Mouse (Mus musculus) hindbrain, embryonic 14.5 days (tissue): ENCODE results near the gene Adgrg3. TPM values are rescaled to one million over a fixed set of nuclear protein-coding genes. Genes with fewer than 3 reads are reported as not detected.

Experiments
- ATAC-seq: fragments of 200-750 bp; cut with Nextera tagmentation; 2 replicates; pipeline ENCODE4 v1.8.0; 2017; ENCODE audit warnings: moderate number of reproducible peaks, mild to moderate bottlenecking, moderate TSS enrichment, moderate library complexity; ENCODE audit not compliant: low FRiP score
- DNase-seq: peaks from one replicate; pipeline ENCODE4 v3.0.0-alpha.2; 2015; ENCODE audit warnings: low spot score
- H3K27ac ChIP-seq: fragments of 300-500 bp; sonication (generic); 2 replicates; pipeline ENCODE4 v1.5.1; 2014; ENCODE audit warnings: mild to moderate bottlenecking, moderate library complexity
- H3K27me3 ChIP-seq: fragments of 300-500 bp; sonication (generic); 2 replicates; pipeline ENCODE4 v1.6.1; 2014; ENCODE audit warnings: mild to moderate bottlenecking, low read length, mixed read lengths; ENCODE audit not compliant: control insufficient read depth, insufficient read depth
- H3K36me3 ChIP-seq: fragments of 300-500 bp; sonication (generic); replicated peaks from 2 replicates; pipeline ENCODE4 v1.6.1; 2014; ENCODE audit not compliant: control insufficient read depth, insufficient read depth
- H3K4me1 ChIP-seq: fragments of 300-500 bp; sonication (generic); replicated peaks from 2 replicates; pipeline ENCODE4 v1.6.1; 2014; ENCODE audit warnings: antibody characterized with exemption, low read length, mixed read lengths; ENCODE audit not compliant: control insufficient read depth, insufficient read depth
- H3K4me2 ChIP-seq: fragments of 300-500 bp; sonication (generic); replicated peaks from 2 replicates; pipeline ENCODE4 v1.6.1; 2014; ENCODE audit warnings: mild to moderate bottlenecking, moderate library complexity
- H3K4me3 ChIP-seq: fragments of 300-500 bp; sonication (generic); replicated peaks from 2 replicates; pipeline ENCODE4 v1.5.1; 2014; ENCODE audit warnings: mild to moderate bottlenecking, low read length
- H3K9ac ChIP-seq: fragments of 300-500 bp; sonication (generic); 2 replicates; pipeline ENCODE4 v1.6.1; 2014
- H3K9me3 ChIP-seq: fragments of 300-500 bp; sonication (generic); 2 replicates; pipeline ENCODE4 v1.6.1; 2016; ENCODE audit warnings: low read length; ENCODE audit not compliant: control insufficient read depth
- WGBS: fragments of 180-500 bp; shearing (Covaris S2); extraction: QIAGEN DNeasy Blood & Tissue Kit; methylation state at CpG from one replicate; pipeline ENCODE4 v1.1.7; 2014; 5-methylcytosine and 5-hydroxymethylcytosine counted together
- polyA plus RNA-seq: library from polyadenylated mRNA; unstranded; fragments of >200 nt; fragmentation: Nextera tagmentation; extraction: Ambion mirVana; gene quantifications from 2 replicates; pipeline ENCODE4 v1.2.1, GENCODE M21; 2014

Adgrg3 gene
- polyA plus RNA-seq, 1 experiment from 2014 or later, result 1.2 TPM

- DNase-seq, result no peak
- H3K9ac ChIP-seq, result no peak overlapping the region
- H3K9me3 ChIP-seq, result no peaks in the 10 kb centered on the region
- H3K36me3 ChIP-seq, result no peaks in the 10 kb centered on the region
- H3K4me3 ChIP-seq, result no peak overlapping the region
- H3K4me1 ChIP-seq, result no peaks in the 10 kb centered on the region
- no peak overlapping the region for H3K27ac ChIP-seq
- no peak for ATAC-seq
- H3K27me3 ChIP-seq, result no peaks in the 10 kb centered on the region
- 67% methylated on average over 7 of the region's 7 CpGs for WGBS
- no peak overlapping the region for H3K4me2 ChIP-seq
Measured at GRCm38 (mm10) chr8:95037106-95037925, 19.8 kb downstream of the Adgrg3 start.

GRCm38 (mm10) chr8:95041883-95042784 lies 24.6 kb downstream of the Adgrg3 start:
- Histone ChIP-seq H3K4me2 (no peak overlapping the region), H3K27me3 (no peaks in the 10 kb centered on the region), H3K9me3 (no peaks in the 10 kb centered on the region), H3K27ac (no peak overlapping the region), H3K4me3 (no peak overlapping the region), H3K4me1 (0 out of 2 replicates have a peak, but pooled peaks cover 3% of the 10 kb centered on the region), H3K36me3 (no peaks in the 10 kb centered on the region), H3K9ac (no peak overlapping the region)
- ATAC-seq, result no peak
- WGBS, result 71% methylated on average over 6 of the region's 6 CpGs
- DNase-seq, result no peak

- no peaks in the 10 kb centered on the region for H3K9me3 ChIP-seq
- H3K27ac ChIP-seq, result no peak overlapping the region
- H3K9ac ChIP-seq, result no peak overlapping the region
- H3K4me3 ChIP-seq, result no peak overlapping the region
- H3K36me3 ChIP-seq, result no peaks in the 10 kb centered on the region
- no peak for ATAC-seq
- H3K27me3 ChIP-seq, result no peaks in the 10 kb centered on the region
- peaks cover 11% of the 10 kb centered on the region; the same call in 1 of the 2 replicates for H3K4me1 ChIP-seq
- DNase-seq, result no peak
- no peak overlapping the region for H3K4me2 ChIP-seq
- 54% methylated on average over 4 of the region's 4 CpGs for WGBS
Measured at GRCm38 (mm10) chr8:95044811-95045210, 27.3 kb downstream of the Adgrg3 start.

GRCm38 (mm10) chr8:95046982-95047381 lies 29.5 kb downstream of the Adgrg3 start:
- Histone ChIP-seq H3K27ac (no peak overlapping the region), H3K27me3 (no peaks in the 10 kb centered on the region), H3K9me3 (no peaks in the 10 kb centered on the region), H3K4me3 (no peak overlapping the region), H3K9ac (no peak overlapping the region), H3K36me3 (no peaks in the 10 kb centered on the region), H3K4me2 (no peak overlapping the region), H3K4me1 (peaks cover 11% of the 10 kb centered on the region; the same call in 1 of the 2 replicates)
- 80% methylated on average over 3 of the region's 3 CpGs for WGBS
- DNase-seq, result no peak
- no peak for ATAC-seq

- peaks cover 11% of the 10 kb centered on the region; the same call in 1 of the 2 replicates for H3K4me1 ChIP-seq
- H3K9ac ChIP-seq, result no peak overlapping the region
- whole genome bisulfite sequencing, result 66% methylated on average over 6 of the region's 6 CpGs
- no peak overlapping the region for H3K4me2 ChIP-seq
- H3K4me3 ChIP-seq, result no peak overlapping the region
- no peaks in the 10 kb centered on the region for H3K27me3 ChIP-seq
- ATAC-seq (no peak; the same call in 1 of the 2 replicates), DNase-seq (no peak)
- H3K36me3 ChIP-seq, result no peaks in the 10 kb centered on the region
- H3K27ac ChIP-seq, result no peak overlapping the region
- H3K9me3 ChIP-seq, result no peaks in the 10 kb centered on the region
Measured at GRCm38 (mm10) chr8:95047884-95048680, 30.6 kb downstream of the Adgrg3 start.

GRCm38 (mm10) chr8:95049636-95050035 lies 32.1 kb downstream of the Adgrg3 start:
- H3K9me3 ChIP-seq, result no peaks in the 10 kb centered on the region
- no peaks in the 10 kb centered on the region for H3K36me3 ChIP-seq
- peaks cover 11% of the 10 kb centered on the region; the same call in 1 of the 2 replicates for H3K4me1 ChIP-seq
- WGBS, result 83% methylated on average over 2 of the region's 2 CpGs
- H3K4me2 ChIP-seq, result no peak overlapping the region
- no peak for DNase-seq
- H3K27ac ChIP-seq, result no peak overlapping the region
- H3K27me3 ChIP-seq, result no peaks in the 10 kb centered on the region
- no peak overlapping the region for H3K4me3 ChIP-seq
- H3K9ac ChIP-seq, result no peak overlapping the region
- ATAC-seq, result no peak

- ATAC-seq (no peak), DNase-seq (no peak)
- H3K27ac ChIP-seq, result no peak overlapping the region
- H3K36me3 ChIP-seq, result no peaks in the 10 kb centered on the region
- no peaks in the 10 kb centered on the region for H3K4me1 ChIP-seq
- no peaks in the 10 kb centered on the region for H3K9me3 ChIP-seq
- 62% methylated on average over 6 of the region's 6 CpGs for WGBS
- no peak overlapping the region for H3K4me2 ChIP-seq
- no peak overlapping the region for H3K9ac ChIP-seq
- H3K27me3 ChIP-seq, result no peaks in the 10 kb centered on the region
- no peak overlapping the region for H3K4me3 ChIP-seq
Measured at GRCm38 (mm10) chr8:95054438-95054837, 36.9 kb downstream of the Adgrg3 start.

GRCm38 (mm10) chr8:95054927-95055510 lies 37.5 kb downstream of the Adgrg3 start, which contains the start of gene Drc7:
Drc7 (plus strand) TSS chr8:95055103.
- no peak within 1 kb of the TSS for H3K27ac ChIP-seq
- H3K9ac ChIP-seq, result no peak within 1 kb of the TSS
- H3K4me3 ChIP-seq, result no peak within 1 kb of the TSS
- H3K4me1 ChIP-seq, result no peaks in the 10 kb centered on the region
- H3K9me3 ChIP-seq, result no peaks in the 10 kb centered on the region
- DNase-seq (peak; percentile 40), ATAC-seq (peak; percentile 65)
- 0 out of 2 replicates have a peak within 1 kb of the TSS, but pooled peaks have one; percentile 9 for H3K4me2 ChIP-seq
- H3K36me3 ChIP-seq, result no peaks in the 10 kb centered on the region
- no peaks in the 10 kb centered on the region for H3K27me3 ChIP-seq
- 31% methylated on average over 2 of the region's 2 CpGs for WGBS
